Mouse (Mus musculus): ENCODE data around the gene Sec61a2. TPM values are rescaled to one million over a fixed set of nuclear protein-coding genes. Genes with fewer than 3 reads are reported as not detected.

Sec61a2 gene
- polyA plus RNA-seq, 1 experiment from 2014 or later: 80.3 TPM

GRCm38 (mm10) chr2:5851866-5852265 lies 43.4 kb downstream of the Sec61a2 start:
- Histone ChIP-seq H3K9me3 (replicated peaks; ENCODE audit: control insufficient read depth, low read length) (no peaks in the 10 kb centered on the region), H3K4me3 (ENCODE audit: low read depth, low read length) (no peak overlapping the region), H3K36me3 (ENCODE audit: control insufficient read depth, insufficient read depth, low read length) (peaks cover 6% of the 10 kb centered on the region), H3K27ac (ENCODE audit: low read depth, low read length) (no peak overlapping the region), H3K4me2 (ENCODE audit: low read length) (no peak overlapping the region), H3K27me3 (replicated peaks; ENCODE audit: control insufficient read depth, insufficient read depth, low read length) (no peaks in the 10 kb centered on the region), H3K9ac (ENCODE audit: low read length) (no peak overlapping the region), H3K4me1 (ENCODE audit: control insufficient read depth, insufficient read depth, low read length) (no peaks in the 10 kb centered on the region)
- DNase-seq (ENCODE audit: low spot score): no peak
- no peak for ATAC-seq
- 88% methylated on average over 5 of the region's 5 CpGs for whole genome bisulfite sequencing

DNA sequence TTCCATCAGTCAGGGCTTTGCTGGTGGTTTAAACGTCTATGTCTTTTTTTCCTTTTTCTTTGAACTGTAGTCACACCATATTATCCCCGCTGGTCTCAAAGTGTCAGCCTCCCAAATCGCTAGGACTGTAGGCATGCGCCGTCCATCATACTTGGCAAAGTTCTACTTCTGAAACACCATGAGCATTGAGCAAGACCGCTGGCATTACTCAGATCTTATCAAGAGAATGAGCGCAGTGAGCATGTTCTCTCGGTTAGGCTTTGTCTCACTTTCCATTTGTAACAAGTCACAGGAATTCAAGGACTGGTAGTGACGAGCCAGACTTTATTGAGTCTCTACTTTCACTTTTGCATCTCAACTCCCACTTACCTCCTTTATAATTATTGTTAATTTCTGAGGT lies 44.1 kb downstream of the Sec61a2 start:
- 94% methylated on average over 9 of the region's 9 CpGs for WGBS
- no peak overlapping the region for H3K9ac ChIP-seq (ENCODE audit: low read length)
- H3K4me1 ChIP-seq (ENCODE audit: control insufficient read depth, insufficient read depth, low read length): peaks cover 4% of the 10 kb centered on the region
- H3K4me3 ChIP-seq (ENCODE audit: low read depth, low read length): no peak overlapping the region
- H3K9me3 ChIP-seq (replicated peaks; ENCODE audit: control insufficient read depth, low read length): no peaks in the 10 kb centered on the region
- DNase-seq (ENCODE audit: low spot score) (no peak), ATAC-seq (no peak)
- no peak overlapping the region for H3K27ac ChIP-seq (ENCODE audit: low read depth, low read length)
- H3K27me3 ChIP-seq (replicated peaks; ENCODE audit: control insufficient read depth, insufficient read depth, low read length): no peaks in the 10 kb centered on the region
- no peak overlapping the region for H3K4me2 ChIP-seq (ENCODE audit: low read length)
- peaks cover 6% of the 10 kb centered on the region for H3K36me3 ChIP-seq (ENCODE audit: control insufficient read depth, insufficient read depth, low read length)

DNA sequence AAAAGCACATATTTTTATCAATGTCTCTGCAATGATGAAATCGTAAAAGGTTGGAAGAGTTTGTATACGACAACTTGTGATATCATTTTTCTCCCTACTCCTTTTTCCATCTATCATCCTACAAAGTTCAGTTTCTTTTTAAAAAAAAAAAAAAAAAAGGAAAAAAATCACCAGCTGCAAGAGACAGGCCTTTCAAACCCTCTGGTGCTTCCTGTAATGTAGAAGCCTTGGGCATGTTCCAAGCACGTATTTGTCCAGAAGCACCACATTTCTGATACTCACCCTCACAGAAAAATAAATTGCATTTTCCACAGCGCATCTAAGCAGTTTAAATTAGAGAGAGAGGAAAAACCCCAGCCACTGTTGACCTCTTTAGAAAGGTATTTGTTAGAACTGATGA lies 49.4 kb downstream of the Sec61a2 start:
- H3K9me3 ChIP-seq (replicated peaks; ENCODE audit: control insufficient read depth, low read length): no peaks in the 10 kb centered on the region
- 37% methylated on average over 4 of the region's 4 CpGs for WGBS
- peaks cover 12% of the 10 kb centered on the region for H3K4me1 ChIP-seq (ENCODE audit: control insufficient read depth, insufficient read depth, low read length)
- no peak overlapping the region for H3K27ac ChIP-seq (ENCODE audit: low read depth, low read length)
- peak overlapping the region; percentile 61 for H3K4me2 ChIP-seq (ENCODE audit: low read length)
- H3K9ac ChIP-seq (ENCODE audit: low read length): peak overlapping the region; percentile 87
- no peaks in the 10 kb centered on the region for H3K27me3 ChIP-seq (replicated peaks; ENCODE audit: control insufficient read depth, insufficient read depth, low read length)
- peaks cover 14% of the 10 kb centered on the region for H3K36me3 ChIP-seq (ENCODE audit: control insufficient read depth, insufficient read depth, low read length)
- no peak for ATAC-seq
- H3K4me3 ChIP-seq (ENCODE audit: low read depth, low read length): peak overlapping the region; percentile 67
- peak; percentile 7 for DNase-seq (ENCODE audit: low spot score)

- Histone ChIP-seq H3K27me3 (replicated peaks; ENCODE audit: control insufficient read depth, insufficient read depth, low read length) (no peaks in the 10 kb centered on the region), H3K36me3 (ENCODE audit: control insufficient read depth, insufficient read depth, low read length) (peaks cover 19% of the 10 kb centered on the region), H3K4me2 (ENCODE audit: low read length) (peak within 1 kb of the TSS; percentile 67), H3K4me1 (ENCODE audit: control insufficient read depth, insufficient read depth, low read length) (peaks cover 12% of the 10 kb centered on the region), H3K4me3 (ENCODE audit: low read depth, low read length) (peak within 1 kb of the TSS; percentile 67), H3K9me3 (replicated peaks; ENCODE audit: control insufficient read depth, low read length) (no peaks in the 10 kb centered on the region), H3K9ac (ENCODE audit: low read length) (peak within 1 kb of the TSS; percentile 87), H3K27ac (ENCODE audit: low read depth, low read length) (peak within 1 kb of the TSS; percentile 89)
- under 1% methylated on average over 53 of the region's 53 CpGs for WGBS
- DNase-seq (ENCODE audit: low spot score) (peak; percentile 98), ATAC-seq (peak; percentile 99)
Observed at GRCm38 (mm10) chr2:5844873-5845631, 50.2 kb downstream of the Sec61a2 start, which contains the start of the genes Nudt5 and Cdc123. Gene Nudt5, plus strand, starts transcription at chr2:5845019. Gene Cdc123, minus strand, starts transcription at chr2:5845164.

- DNase-seq (ENCODE audit: low spot score) (peak; percentile 7), ATAC-seq (peak; percentile 38)
- WGBS: 4% methylated on average over 23 of the region's 23 CpGs
- peaks cover 12% of the 10 kb centered on the region for H3K4me1 ChIP-seq (ENCODE audit: control insufficient read depth, insufficient read depth, low read length)
- peak overlapping the region; percentile 67 for H3K4me3 ChIP-seq (ENCODE audit: low read depth, low read length)
- H3K9me3 ChIP-seq (replicated peaks; ENCODE audit: control insufficient read depth, low read length): no peaks in the 10 kb centered on the region
- peak overlapping the region; percentile 89 for H3K27ac ChIP-seq (ENCODE audit: low read depth, low read length)
- H3K36me3 ChIP-seq (ENCODE audit: control insufficient read depth, insufficient read depth, low read length): peaks cover 26% of the 10 kb centered on the region
- no peaks in the 10 kb centered on the region for H3K27me3 ChIP-seq (replicated peaks; ENCODE audit: control insufficient read depth, insufficient read depth, low read length)
- peak overlapping the region; percentile 87 for H3K9ac ChIP-seq (ENCODE audit: low read length)
- H3K4me2 ChIP-seq (ENCODE audit: low read length): peak overlapping the region; percentile 67
Observed at GRCm38 (mm10) chr2:5844181-5844872, 50.9 kb downstream of the Sec61a2 start.

DNA sequence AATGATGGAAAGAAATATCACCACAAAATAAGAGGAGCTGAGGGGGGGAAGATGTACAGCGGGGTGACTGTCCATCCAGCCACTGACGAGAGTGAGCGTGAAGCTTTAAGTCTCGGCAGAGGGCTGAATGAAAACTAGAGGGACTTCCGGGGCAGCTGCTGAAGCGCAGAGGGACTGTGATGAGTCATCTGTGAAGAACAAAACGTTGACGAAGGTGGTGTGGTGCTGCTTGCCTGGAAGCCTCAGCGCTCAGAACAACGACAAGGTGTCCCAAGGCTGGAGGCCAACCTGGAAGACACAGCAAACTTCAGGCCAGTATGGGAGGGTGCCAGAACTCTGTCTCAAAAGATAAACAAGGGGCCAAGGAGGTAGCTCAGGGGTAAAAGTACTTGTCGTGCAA lies 54.4 kb downstream of the Sec61a2 start:
- H3K9ac ChIP-seq (ENCODE audit: low read length): no peak overlapping the region
- ATAC-seq (no peak), DNase-seq (ENCODE audit: low spot score) (no peak)
- peaks cover 5% of the 10 kb centered on the region for H3K4me1 ChIP-seq (ENCODE audit: control insufficient read depth, insufficient read depth, low read length)
- no peaks in the 10 kb centered on the region for H3K9me3 ChIP-seq (replicated peaks; ENCODE audit: control insufficient read depth, low read length)
- no peak overlapping the region for H3K27ac ChIP-seq (ENCODE audit: low read depth, low read length)
- H3K36me3 ChIP-seq (ENCODE audit: control insufficient read depth, insufficient read depth, low read length): peaks cover 52% of the 10 kb centered on the region
- H3K27me3 ChIP-seq (replicated peaks; ENCODE audit: control insufficient read depth, insufficient read depth, low read length): no peaks in the 10 kb centered on the region
- 98% methylated on average over 11 of the region's 11 CpGs for WGBS
- H3K4me2 ChIP-seq (ENCODE audit: low read length): no peak overlapping the region
- H3K4me3 ChIP-seq (ENCODE audit: low read depth, low read length): no peak overlapping the region

DNA sequence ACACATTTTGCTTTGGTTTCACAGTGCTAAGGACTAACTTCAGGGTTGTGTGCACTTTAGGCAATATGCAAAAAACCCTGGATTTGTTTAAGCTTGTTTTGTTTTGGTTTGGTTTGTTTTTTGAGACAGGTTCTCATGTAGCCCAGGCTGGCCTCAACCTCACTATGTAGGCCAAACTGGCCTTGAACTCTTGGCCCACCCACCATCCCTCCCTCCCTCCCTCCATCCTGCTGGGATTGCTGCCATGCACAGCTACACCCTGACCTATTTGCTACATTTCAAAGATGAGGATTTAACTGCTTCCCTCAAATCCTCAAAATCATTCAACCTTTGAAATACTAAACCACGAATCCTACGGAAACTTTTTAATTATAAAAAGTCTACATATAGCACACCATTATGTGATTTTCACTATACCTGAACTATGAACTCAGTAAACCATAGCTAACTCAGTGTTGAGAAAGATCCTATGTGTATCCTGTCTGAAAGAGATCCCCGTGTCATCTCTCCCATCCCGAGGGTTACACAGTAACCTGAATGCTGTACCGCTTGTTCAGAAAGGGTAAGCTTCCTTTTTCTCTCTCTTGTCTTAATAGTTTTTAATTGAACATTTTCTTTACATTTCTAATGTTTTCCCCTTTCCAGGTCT lies 69.8 kb downstream of the Sec61a2 start:
- no peak overlapping the region for H3K27ac ChIP-seq (ENCODE audit: low read depth, low read length)
- H3K9ac ChIP-seq (ENCODE audit: low read length): no peak overlapping the region
- H3K4me2 ChIP-seq (ENCODE audit: low read length): no peak overlapping the region
- no peaks in the 10 kb centered on the region for H3K27me3 ChIP-seq (replicated peaks; ENCODE audit: control insufficient read depth, insufficient read depth, low read length)
- ATAC-seq: no peak
- WGBS: 97% methylated on average over 5 of the region's 5 CpGs
- DNase-seq (ENCODE audit: low spot score): no peak
- no peak overlapping the region for H3K4me3 ChIP-seq (ENCODE audit: low read depth, low read length)
- no peaks in the 10 kb centered on the region for H3K9me3 ChIP-seq (replicated peaks; ENCODE audit: control insufficient read depth, low read length)
- no peaks in the 10 kb centered on the region for H3K4me1 ChIP-seq (ENCODE audit: control insufficient read depth, insufficient read depth, low read length)
- H3K36me3 ChIP-seq (ENCODE audit: control insufficient read depth, insufficient read depth, low read length): peaks cover 57% of the 10 kb centered on the region

DNA sequence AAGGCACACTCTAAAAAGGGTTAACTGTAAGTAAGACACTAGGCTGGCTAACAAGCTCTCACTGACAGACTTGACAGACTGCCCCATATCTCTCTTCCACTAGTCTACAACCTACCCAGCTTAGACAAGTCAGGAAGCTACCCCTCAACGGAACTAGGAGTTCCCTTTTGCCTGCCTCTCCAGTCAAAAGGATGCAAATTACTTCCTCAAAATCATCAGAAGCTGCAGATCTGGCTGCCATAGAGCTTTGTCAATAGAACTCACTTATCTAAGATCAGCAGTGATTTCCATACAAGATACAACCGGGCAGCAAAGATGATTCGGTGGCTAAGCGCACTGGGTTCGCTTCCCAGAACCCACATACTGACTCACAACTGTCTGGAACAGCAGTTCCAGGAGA lies 70.5 kb downstream of the Sec61a2 start:
- Histone ChIP-seq H3K4me1 (ENCODE audit: control insufficient read depth, insufficient read depth, low read length) (no peaks in the 10 kb centered on the region), H3K9ac (ENCODE audit: low read length) (no peak overlapping the region), H3K9me3 (replicated peaks; ENCODE audit: control insufficient read depth, low read length) (no peaks in the 10 kb centered on the region), H3K36me3 (ENCODE audit: control insufficient read depth, insufficient read depth, low read length) (peaks cover 59% of the 10 kb centered on the region), H3K4me2 (ENCODE audit: low read length) (no peak overlapping the region), H3K27ac (ENCODE audit: low read depth, low read length) (no peak overlapping the region), H3K27me3 (replicated peaks; ENCODE audit: control insufficient read depth, insufficient read depth, low read length) (no peaks in the 10 kb centered on the region), H3K4me3 (ENCODE audit: low read depth, low read length) (no peak overlapping the region)
- DNase-seq (ENCODE audit: low spot score): no peak
- no peak for ATAC-seq
- WGBS: 92% methylated on average over 5 of the region's 5 CpGs
